Mouse (Mus musculus) kidney, adult 11 months (tissue): Measurements from ENCODE around the gene Nudt16l1.

ENCODE experiments used
- DNase-seq: peaks from one replicate; pipeline ENCODE4 v3.0.0; 2022

Nudt16l1 gene

DNA sequence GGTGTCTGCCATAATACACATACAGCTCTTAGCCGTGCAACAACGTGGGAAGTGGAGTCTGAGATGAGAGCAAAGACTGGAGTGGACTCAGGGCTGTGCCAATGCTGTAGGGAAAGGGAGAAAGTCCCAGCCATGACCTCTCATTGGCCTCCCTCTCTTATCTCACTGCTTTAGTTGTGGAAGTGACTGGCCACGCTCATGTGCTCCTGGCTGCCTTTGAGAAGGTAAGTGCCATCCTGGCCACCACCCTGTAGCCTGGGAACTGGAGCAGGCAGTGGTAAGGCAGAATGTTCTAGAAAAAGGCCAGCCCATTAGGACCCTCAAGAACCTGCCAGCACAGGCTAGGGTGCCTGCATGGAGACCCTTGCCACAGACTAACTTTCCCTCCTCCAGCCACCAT is 22.6 kb upstream of the Nudt16l1 start:
- DNase-seq = no peak

DNA sequence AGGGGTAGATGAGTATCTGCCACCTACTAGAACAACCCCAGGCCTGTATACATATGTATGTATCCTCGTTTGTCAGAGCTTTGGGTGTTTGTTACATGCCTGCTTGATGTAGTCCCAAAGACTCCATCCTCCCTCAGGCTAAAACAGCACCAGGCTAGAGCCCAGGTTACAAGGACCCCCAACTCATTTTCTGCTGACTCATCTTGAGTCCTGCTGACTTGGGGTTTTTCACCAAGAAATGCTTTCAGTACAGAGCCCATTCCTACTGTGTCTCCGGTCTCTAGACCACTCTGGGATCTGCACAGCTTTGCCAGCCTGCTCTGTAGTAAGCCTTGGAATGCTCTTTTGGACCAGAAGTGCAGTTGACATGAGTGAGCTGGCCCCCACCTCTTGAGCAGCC is 22.0 kb upstream of the Nudt16l1 start:
- DNase-seq = no peak

DNA sequence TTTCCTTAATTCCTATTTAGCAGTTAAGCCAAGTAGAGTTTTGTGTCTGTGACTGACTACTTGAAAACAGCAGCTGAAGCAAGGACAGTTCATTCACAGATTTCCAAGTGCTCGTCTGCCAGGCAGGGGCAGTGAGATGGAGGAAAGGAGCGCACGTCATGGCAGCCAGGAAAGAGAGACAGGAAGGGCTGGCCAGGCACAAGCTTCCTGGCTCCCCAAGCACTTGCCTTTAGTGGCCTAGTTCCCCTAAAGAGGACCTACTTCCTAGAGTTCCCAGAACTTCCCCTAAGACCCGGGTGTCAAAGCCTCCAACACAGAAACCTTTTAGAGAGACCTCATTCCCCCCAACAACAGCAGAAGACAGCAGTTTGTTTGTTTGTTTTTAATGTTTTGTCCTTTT is 18.0 kb upstream of the Nudt16l1 start:
- DNase-seq = no peak

DNA sequence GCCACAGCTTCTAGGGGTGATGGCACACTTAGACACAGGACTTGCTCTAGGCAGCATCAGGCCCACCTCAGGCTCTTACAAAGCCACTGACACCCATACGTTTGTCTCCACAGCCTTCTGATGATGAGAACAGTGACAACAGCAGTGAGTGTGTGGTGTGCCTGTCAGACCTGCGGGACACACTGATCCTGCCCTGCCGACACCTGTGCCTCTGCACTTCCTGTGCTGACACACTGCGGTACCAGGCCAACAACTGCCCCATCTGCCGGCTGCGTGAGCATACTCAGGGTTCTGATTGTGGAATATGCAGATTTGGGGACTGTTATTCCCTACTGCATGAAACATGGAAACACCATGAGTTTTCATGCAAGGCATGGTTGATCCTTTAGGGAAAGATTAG is 16.1 kb upstream of the Nudt16l1 start:
- DNase-seq = no peak

DNA sequence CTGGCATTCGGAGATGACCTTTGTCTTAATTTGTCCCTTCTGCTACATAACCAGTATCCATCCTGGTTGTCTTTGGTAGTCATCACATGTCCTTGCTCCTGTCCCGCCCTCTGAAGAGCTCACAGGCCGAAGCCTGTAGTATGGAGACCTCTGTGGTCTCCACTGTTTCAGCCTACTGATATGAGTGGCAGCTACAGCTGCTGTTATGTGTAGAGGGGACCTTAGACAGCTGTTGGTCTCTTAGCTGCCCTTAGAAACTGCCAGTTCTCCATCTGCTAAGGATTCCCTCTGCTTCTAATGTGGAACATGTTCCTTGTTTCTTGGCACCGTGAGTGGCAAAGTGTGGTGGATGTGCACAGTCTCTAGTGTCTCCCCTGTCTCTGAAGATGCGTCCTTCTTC is 14.6 kb upstream of the Nudt16l1 start:
- no peak for DNase-seq

DNA sequence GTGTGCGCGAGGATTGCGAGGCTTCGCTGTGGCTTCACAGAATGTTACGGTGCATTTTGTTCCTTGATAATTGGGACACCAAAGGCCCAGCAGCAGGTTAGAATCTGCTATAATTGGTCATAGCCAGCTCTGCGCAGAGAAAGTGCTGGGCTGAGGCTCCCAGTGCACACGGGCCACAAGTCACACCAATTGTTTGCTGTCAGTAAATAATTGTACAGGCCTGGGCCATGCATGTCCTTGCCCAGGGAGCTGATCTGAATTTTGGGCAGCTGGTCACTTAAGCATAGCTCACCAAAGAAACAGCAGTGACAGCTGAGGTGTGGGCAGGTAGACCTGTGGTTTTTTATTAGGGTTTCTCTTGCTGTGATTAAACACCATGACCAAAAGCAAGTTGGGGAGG is 10.6 kb upstream of the Nudt16l1 start:
- no peak for DNase-seq

DNA sequence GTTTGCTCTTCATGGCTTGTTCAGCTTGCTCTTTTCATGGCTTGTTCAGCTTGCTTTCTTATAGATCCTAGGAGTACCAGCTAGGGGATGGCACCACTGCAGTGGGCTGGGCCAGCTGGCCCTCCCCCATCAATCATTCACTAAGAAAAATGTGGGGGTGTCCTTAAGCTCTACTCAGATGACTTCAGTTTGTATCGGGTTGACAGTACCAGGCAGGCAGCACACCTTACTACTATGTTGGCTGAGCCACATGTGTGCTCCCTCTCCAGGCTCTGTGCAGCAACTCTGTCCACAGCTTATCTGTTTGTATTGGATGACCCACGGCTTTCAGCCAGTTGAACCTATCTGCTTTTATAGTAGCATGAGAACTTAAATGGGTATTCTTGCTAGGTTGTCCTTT is 10.1 kb upstream of the Nudt16l1 start:
- DNase-seq = no peak

DNA sequence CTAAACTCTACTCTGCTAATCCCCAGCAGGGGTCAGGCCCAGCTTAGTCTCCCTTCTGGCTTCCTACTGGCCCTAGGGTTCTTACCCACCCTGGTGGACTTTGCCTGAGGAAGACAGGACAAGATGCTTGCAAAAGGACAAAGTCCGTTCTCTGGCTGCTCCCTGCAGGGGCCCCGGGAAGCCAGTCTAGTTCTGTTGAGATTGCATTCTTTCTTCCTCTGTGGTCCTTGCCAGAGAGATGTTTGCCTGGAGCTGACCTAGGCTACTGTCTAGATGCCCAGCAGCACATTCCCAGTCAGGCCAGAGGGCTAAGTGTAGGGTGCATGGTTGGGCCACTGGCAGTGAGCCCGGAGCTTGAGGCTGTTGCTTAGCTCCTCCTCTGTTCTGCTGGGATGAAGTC is 6.1 kb upstream of the Nudt16l1 start:
- peak; percentile 94 for DNase-seq

DNA sequence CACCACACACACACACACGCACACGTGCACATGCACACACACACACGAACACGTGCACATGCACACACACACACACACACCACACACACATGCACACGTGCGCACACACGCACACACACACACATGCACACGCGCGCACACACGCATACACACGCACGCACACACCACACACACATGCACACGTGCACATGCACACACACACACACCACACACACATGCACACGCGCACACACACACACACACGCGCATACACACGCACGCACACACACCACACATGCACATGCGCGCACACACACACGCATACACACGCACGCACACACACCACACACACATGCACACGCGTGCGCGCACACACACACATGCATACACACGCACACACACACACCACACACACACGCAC is 3.1 kb upstream of the Nudt16l1 start:
- DNase-seq = no peak

DNA sequence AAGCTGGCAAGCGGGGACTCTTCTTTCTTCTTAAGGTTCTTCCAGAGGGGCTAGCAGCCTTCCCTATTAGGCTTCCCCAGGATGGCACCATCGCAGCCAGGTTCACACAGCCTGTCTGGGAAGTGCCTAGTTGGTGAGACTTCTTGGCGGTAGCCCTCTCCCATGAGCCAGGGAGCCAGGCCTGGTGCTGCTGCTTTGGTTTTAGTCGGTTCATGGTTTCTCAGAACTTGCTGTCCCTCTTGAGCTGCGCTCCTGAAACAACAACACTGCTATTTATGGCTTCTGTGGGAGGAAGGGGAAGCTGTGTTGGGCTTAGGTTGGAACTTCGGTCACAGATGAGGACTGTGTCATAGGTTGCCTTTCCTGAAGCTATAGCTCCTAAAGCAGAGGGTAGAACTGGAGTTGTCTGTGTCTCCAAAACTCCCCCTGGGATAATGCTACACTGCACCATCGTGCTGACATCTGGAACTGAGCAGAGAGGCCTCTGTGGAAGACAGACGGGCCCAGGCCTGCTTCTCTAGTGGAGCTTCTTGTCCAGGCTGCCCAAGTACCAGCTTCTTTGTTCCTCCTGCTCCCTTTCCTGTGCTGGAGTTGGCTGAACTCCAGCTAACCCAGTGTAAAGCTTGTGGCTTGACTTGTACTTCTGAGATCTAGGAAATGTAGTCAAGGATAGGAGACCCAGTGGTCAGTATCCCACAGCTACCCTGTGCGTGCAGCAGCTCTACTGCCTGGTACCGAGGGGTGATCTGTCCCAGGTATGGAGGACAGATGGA is 2.4 kb upstream of the Nudt16l1 start:
- no peak for DNase-seq

DNA sequence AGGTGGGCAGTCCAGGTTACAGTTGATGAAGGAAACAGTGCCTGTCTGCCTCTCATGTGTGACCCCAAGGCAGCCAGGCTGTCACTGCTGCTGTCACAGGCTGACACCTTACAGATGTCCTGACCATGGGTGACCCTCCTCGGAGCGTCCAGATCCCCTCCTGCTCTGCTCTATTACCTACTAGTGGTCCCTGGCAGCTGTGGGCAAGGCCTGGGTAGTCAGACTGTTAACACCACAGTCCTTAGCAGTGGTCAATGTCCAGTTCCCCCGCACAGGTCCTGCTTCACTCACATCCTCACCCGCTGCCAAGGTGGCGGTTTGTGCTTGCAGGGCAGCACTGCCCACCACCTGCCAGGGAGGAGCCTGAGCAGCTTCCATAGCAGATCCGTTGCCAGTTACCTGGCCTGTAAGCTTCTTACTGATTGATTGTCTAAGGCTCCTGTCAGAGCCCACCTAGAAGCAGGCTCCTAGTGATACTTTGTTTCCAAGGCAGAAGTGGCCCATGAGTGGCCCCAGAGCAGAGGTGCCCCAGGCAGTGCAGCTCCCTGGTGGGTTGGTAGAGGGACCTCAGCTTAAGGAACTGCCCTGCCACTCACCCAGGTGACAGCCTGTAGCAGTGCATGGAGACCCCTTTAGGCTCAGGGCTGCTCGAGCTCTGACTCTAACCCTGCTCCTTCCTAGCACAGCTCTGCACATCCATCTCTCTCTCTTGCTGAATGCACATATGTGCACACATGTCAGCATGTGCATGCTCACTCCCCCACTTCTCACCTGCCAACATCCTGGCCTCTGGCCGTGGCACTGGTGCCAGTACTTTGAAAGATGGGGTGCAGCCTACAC is 990 bp upstream of the Nudt16l1 start:
- DNase-seq = peak; percentile 60

DNA sequence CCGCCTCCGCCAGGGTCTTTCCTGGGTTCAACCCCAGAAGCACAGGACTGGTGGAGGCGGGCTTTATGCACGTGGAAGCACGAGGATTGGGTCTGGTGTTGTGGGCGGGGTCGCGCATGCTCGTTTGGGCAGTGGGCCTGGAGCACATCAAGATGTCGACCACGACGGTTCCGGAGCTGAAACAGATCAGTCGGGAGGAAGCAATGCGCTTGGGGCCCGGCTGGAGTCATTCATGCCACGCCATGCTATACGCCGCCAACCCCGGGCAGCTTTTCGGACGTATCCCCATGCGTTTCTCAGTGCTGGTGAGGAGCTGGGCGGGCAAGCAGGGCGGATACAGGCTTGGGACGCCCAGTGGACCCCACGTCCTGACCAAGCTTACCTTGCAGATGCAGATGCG is 428 bp downstream of the Nudt16l1 start:
- peak; percentile 96 for DNase-seq

DNA sequence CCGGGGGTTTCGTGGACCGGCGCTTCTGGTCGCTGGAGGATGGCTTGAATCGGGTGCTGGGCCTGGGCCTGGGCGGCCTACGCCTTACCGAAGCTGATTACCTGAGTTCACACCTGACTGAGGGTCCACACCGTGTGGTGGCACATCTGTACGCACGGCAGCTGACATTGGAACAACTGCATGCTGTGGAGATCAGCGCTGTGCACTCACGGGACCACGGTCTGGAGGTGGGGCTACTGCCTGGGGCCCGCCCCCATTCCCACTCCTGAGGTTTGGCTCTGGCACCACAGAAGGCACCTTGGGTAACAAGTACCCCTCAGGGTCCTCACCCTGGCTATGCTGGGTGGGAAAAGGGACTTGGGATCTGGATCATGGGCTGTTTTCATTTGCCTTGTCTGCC is 851 bp downstream of the Nudt16l1 start:
- peak; percentile 61 for DNase-seq

DNA sequence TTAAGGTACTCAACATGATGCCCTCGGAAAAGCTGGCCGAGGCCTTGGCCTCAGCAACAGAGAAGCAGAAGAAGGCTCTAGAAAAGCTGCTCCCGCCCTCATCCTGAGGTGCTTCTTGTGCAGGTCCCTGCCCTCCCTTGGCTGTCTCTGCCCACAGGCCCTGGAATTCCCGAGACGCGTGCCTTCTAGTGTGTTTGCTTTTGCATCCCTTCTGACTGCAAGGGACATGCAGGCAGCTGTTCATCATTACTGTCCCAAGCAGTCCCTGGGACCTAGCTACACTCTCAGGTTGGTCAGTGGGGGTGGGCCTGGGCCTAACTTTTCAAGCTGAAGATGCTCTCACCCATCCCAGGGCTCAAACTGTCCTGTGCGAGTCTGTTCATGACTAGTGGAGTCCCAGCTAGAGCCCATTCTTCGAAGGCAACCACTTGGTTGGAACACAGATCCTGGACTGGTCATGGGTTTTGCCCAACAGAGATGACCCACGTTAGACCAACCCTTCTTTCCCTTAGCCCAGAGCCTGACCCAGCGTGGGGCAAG is 1.8 kb downstream of the Nudt16l1 start:
- no peak for DNase-seq

DNA sequence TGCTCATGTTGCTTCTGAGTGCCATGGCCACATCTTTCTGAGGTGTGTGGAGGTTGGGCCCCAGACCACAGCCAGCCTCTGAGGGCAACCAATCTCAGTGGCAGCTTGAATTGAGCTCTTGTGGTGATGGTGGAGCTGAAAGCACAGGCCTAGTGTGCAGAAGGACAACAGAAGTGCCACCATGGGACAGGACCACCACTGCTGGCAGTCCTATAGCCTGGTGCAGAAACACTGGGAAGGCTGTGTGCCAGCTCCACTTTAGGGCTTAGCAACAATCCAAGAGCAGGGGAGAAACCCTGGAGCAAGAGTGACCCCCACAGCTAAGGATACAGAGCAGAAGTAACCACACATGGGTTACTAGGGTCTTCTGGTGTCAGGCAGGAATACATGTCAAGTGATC is 2.5 kb downstream of the Nudt16l1 start:
- no peak for DNase-seq

DNA sequence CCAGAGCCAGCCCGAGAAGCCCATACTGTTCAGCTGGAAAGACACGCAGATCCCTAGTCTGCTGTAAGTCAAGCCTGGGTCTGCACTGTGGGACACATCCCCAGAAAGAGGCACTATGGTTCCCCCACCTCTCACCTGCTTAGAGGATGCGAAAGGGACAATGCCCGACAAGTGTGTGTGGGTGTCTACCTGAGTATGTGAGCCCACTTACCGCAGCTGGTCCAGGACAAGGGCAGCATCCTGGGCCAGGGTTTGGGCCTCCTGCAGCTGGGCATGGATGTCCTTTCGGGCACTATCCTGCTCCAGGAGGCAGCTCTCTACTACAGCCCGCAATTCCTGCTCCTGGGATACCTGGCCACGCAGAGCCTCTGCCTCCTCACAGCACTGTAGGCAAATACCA is 4.3 kb downstream of the Nudt16l1 start:
- no peak for DNase-seq

DNA sequence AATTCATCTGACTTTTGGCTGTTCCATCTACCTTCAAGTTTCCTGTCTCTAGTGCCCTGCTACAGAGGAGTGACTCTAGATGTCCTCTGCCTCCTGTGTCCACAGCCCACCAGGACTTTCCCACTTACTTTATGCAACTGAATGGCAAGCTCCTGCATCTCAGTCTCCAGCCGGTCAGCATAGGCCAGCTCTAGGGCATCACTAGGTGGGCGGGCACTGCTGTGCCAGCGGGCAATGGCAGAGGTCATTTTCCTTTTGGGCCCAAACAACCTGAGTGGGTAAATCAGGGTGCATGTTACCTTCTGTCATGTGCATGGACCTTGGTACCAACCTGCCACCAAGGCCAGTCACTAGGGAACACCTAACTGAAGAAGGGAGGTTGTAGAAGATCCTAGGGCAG is 4.9 kb downstream of the Nudt16l1 start:
- no peak for DNase-seq

DNA sequence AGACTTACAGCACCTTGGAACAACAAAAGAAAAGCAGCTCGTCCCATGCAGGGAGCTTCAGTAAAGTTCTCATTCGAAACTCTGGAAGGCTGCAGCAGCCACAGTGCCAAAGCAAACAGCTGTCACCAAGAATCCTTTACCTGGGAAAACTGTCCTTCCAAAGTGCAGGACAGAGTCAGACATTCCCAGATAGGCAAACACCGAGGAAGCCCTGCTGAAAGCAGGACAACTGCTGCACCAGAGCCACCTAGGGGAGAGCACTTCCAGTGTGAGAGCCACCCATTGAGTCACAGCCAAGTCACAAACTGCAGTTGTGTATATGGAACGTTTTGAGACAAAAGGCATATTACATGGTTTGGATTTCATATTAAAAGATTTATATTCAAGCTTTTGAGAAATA is 6.9 kb downstream of the Nudt16l1 start:
- no peak for DNase-seq

DNA sequence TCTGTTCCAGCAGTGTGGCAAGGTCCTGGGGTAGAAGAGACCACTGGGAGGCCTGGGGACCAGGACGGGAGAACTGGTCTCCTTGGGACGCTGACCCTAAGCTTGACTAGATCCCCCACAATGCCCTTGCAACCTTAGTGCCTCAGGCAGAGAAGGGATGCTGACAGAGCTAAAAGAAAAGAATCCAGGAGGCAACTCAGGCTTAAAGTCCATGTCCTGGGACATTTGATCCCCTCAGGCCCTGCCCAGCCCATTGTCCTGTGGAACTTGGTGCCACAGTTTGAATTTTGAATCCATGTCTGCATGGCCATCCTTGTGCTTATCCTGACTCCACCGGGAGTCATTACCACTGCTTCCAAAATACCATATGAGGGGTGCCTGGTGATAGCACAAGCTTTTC is 7.6 kb downstream of the Nudt16l1 start:
- DNase-seq = peak; percentile 60

DNA sequence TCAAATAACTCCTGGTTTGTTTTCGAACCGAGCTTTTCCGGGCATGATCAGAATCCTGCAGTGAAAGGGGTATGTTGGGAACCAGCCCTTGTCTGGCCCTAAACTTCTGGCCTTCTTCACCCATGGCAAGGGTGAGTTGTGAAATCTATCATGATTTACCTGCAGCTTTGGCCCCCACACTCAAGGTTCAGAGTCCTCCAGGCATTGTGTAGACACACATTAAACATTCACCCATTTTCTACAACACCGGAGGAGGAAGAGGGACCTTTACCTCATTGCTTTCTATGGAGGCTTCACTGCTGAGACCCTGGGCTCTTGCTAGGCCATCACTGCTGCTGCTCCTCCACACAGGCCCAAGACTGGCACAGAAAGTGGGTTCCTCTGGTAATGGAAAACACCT is 8.8 kb downstream of the Nudt16l1 start:
- DNase-seq = no peak

DNA sequence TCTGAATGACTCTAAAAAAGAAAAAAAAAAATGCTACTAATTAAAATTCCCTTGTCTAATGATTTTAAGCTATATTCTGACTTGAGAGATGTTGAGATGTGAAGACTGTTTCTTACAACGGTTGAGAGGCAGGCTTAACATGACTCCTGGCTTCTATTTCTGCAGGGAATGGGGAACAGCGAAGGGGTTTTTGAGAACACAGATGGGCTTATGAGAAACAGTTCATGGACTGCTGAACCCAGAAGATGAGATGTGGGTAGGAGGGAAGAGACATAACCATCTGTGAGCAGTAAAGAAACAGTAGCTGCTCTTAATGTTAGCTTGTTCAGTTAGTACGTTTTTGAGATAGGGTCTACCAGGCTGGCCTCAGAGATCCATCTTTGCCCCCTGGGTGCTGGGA is 18.0 kb downstream of the Nudt16l1 start:
- DNase-seq = no peak

DNA sequence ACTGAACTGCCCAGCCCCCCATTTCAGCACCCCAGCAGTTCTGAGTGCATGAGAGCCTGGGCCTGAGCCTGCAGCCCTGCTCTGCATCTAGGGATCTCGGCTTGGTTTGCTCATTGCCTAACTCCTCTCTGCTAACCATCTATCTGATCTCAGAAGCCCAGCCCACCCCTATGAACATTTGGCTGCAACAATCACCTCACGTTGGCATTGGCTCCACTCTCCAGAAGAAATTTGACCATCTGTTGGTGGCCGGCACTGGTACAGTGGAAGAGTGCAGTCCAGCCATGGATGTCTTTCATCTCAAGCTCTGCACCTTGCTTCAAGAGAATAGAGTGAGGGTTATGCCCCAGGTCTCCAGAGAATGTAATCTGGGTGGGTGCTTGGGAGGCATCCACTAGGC is 18.9 kb downstream of the Nudt16l1 start:
- DNase-seq = no peak

DNA sequence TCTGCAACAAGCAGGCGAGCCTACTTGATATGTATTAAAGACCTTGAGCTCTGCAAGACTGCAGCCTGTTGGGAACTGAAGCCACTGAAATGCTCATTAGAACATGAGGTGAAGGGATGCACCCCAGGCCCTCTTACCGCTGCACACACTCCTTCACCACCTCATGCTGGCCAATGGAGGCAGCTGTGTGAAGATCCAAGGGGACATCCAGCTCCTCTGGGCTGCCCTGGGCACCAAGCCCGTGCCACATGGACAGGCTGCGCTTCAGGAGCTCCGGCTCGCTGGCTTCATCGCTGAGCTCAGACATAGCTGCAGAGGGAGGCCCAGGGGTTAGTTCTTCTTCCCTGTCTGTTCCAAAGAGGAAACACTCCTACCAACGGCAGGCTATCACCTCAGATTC is 21.7 kb downstream of the Nudt16l1 start:
- no peak for DNase-seq

DNA sequence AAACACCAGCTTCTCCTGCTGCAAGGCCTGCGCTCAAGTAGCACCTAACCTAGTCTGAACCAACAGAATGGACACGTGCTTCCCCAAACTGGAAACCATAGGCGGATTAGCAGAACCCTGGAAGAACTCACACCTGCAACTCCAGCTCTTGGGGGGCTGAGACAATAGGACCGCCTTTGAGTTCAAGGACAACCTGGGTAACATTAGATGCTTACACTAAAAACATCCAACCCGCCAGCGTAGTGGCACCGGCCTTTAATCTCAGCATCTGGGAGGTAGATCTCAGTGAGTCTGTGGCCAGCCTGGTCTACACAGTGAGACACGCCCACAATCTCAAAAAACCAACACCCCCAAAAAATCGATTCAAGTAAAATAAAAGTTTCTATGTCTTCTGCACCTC is 24.8 kb downstream of the Nudt16l1 start:
- no peak for DNase-seq
